Mouse (Mus musculus) lung, postnatal 25 days (tissue): Measurements from ENCODE around the gene Gm3685.
"Not testable (repeated sequence)": the region's sequence is repeated elsewhere in the genome, so short reads cannot be mapped to it uniquely, and the experiment has no call there.

ENCODE experiments used
- DNase-seq: peaks from one replicate; pipeline ENCODE4 v3.0.0; 2022; ENCODE audit warnings: low spot score

Gene Gm3685

GRCm38 (mm10) chr14:7044870-7045269, at the start of gene Gm3685:
TSS of gene Gm3685 (minus strand) at chr14:7044970.
- not testable (repeated sequence) for DNase-seq

DNA sequence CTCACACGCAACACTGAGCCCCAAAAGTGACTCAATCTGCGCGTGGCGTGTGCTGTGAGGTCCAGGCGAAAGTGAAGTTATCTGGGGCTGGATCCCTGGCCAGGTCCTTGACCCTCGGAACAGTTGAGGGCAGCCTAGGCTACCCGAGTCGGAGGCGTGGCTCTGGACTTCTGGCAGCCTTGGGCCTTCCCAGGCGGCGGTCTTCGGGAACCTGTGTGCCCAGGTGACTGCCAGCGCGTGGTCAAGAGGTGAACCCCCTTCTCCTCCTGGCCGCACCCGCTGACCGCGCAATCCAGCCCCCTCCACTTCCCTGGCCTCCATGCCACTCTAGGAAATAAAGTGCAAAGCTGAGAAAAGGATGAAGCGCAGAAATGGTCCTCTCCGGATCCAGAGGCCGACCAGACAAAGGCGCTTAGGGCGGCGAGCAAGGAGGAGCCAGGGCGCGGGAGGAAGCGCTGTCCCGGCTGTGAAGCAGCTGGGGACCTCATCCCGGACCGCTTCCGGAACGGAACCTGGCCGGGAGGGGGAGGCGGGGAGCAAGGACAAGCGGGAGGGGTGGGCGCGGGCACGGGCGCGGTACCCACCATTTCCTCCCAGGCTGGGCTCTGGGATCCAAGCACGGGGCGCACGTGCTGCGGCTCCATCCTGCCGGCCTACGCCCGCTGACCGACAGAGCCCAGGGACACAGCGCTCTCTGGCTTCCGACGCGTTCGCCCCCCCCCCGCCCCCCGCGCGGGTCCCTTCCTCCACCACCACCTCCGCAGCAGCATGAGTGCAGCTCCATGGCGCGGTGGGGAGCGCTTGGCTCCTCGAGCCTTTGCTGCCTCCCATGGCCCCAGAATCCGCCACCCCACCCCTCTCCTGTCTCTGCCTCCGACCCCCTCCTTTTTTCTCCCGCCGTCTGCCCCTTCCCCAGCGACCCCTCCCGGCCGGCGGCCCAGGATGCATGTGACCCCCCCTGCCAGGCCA, 17.7 kb downstream of the Gm3685 start, which contains the start of gene Gm10406:
Gene Gm10406, minus strand, starts transcription at position 669 of the 969 bp plus-strand sequence.
- DNase-seq: peak; percentile 40

DNA sequence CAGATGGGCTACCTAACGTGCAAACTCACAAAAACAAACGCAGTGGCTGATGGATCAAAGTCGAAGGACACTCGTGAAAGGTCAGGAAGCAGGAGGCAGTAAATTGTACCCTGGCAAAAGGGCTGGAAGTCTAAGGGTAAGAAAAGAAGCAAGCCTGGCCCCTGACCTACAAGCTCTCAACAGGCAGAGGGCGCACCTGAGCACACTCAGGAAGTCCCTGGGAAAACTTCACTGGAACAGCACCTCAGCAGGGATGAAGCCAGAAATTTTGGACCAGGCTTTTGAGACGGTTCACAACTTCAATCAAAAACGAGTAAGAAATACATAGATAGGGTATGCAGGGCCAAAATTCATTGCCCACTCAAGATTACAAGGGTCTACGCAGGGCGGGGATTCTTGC, 18.5 kb downstream of the Gm3685 start:
- not testable (repeated sequence) for DNase-seq
